Mouse (Mus musculus) small intestine, adult 2 months (tissue): ENCODE results near the gene Prkg1.

Source experiments
- CTCF ChIP-seq: fragments of 200-500 bp; IDR thresholded peaks from 2 replicates; pipeline ENCODE4 v1.5.1; 2012; ENCODE audit warnings: low read depth, mild to moderate bottlenecking, control low read depth, inconsistent platforms, low read length, moderate library complexity, mixed read lengths; ENCODE audit not compliant: insufficient replicate concordance, insufficient read length; ENCODE audit errors: extremely low read depth
- POLR2A ChIP-seq: fragments of 200-500 bp; IDR thresholded peaks from 2 replicates; pipeline ENCODE4 v1.6.1; 2012; ENCODE audit warnings: low read depth, mild to moderate bottlenecking, control low read depth, inconsistent platforms, low read length, moderate library complexity

GRCm38 (mm10) chr19:30558024-30558423 lies 1206.8 kb downstream of the Prkg1 start:
- TF ChIP-seq CTCF = no peak
- TF ChIP-seq POLR2A = no peak
